Mouse (Mus musculus): ENCODE measurements around the gene Olig1. TPM values are rescaled to one million over a fixed set of nuclear protein-coding genes. Genes with fewer than 3 reads are reported as not detected.

Gene Olig1
- polyA plus RNA-seq, 1 experiment = 0.17 TPM

DNA sequence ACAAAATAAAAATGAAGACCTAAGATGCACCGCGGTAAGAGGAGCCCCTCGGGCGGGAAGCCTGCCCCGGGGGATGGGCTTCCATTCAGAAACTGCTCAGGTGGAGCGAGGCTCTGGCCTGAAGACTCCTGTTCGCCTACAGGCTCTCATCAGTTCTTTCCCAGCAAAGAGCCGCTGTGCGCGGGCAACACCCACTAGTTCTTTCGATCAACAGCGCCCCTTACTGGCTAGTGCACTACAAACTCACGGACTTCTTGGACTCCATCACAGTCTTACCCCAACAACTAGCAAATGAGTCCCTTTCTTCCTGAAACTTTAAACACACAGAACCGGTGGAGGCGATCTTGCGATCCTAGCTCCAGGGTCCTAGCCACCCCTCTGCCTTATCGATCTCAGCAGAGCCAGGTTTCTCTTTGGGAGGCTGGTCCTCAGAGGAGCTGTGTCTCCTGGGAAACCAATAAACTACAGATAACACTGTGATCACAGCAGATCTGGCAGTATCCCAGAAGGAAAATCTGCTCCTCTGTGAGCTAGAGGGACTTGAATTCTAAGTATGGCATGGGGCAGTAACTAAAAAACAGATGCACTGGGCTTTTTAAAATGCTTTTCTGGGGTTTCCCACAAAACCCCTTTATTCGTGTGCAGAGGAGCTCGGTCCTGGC lies 44.7 kb downstream of the Olig1 start:
- peak; percentile 75 for DNase-seq
- H3K4me3 ChIP-seq (ENCODE audit: insufficient read depth, low read depth, low read length) = no peak overlapping the region
- TF ChIP-seq POLR2A (IDR thresholded peaks at IDR 0.05; ENCODE audit: low read depth, low read length) = no peak
- TF ChIP-seq CTCF (conservative IDR thresholded peaks at IDR 0.05; ENCODE audit: insufficient read depth, insufficient read length, low read depth, low read length) = peak; percentile 82
- WGBS = 7% methylated on average over 19 of the region's 19 CpGs
- H3K36me3 ChIP-seq (ENCODE audit: control insufficient read depth, insufficient read depth, low read length) = no peaks in the 10 kb centered on the region
- no peaks in the 10 kb centered on the region for H3K27me3 ChIP-seq (replicated peaks; ENCODE audit: control insufficient read depth, insufficient read depth, low read length)
- H3K27ac ChIP-seq (ENCODE audit: insufficient read depth, low read depth, low read length) = no peak overlapping the region
- no peaks in the 10 kb centered on the region for H3K4me1 ChIP-seq (ENCODE audit: control insufficient read depth, insufficient read depth, low read length)

DNA sequence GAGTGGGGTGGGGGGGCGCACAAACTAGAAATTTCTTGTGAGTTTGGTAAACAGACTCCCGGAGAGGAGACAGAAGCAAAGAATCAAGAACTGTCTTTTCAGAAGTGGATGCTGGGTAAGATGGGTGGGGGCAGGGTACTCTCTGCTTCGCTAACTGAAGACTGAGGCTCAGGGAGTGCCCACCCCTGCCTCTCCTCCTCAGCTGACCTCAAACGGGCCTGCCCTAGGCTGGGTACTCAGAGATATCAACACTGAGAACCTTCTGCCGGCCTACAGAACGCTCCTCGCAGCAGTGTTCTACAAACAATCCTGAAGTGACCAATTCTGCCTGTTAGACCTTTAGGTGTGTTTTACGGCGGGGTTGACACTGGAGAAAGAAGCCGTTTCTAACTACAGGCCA lies 50.6 kb downstream of the Olig1 start:
- H3K27ac ChIP-seq (ENCODE audit: insufficient read depth, low read depth, low read length) = no peak overlapping the region
- 43% methylated on average over 10 of the region's 10 CpGs for WGBS
- no peak overlapping the region for H3K4me3 ChIP-seq (ENCODE audit: insufficient read depth, low read depth, low read length)
- H3K4me1 ChIP-seq (ENCODE audit: control insufficient read depth, insufficient read depth, low read length) = no peaks in the 10 kb centered on the region
- no peaks in the 10 kb centered on the region for H3K27me3 ChIP-seq (replicated peaks; ENCODE audit: control insufficient read depth, insufficient read depth, low read length)
- no peaks in the 10 kb centered on the region for H3K36me3 ChIP-seq (ENCODE audit: control insufficient read depth, insufficient read depth, low read length)
- DNase-seq = no peak
- TF ChIP-seq CTCF (conservative IDR thresholded peaks at IDR 0.05; ENCODE audit: insufficient read depth, insufficient read length, low read depth, low read length) = no peak
- no peak for TF ChIP-seq POLR2A (IDR thresholded peaks at IDR 0.05; ENCODE audit: low read depth, low read length)

DNA sequence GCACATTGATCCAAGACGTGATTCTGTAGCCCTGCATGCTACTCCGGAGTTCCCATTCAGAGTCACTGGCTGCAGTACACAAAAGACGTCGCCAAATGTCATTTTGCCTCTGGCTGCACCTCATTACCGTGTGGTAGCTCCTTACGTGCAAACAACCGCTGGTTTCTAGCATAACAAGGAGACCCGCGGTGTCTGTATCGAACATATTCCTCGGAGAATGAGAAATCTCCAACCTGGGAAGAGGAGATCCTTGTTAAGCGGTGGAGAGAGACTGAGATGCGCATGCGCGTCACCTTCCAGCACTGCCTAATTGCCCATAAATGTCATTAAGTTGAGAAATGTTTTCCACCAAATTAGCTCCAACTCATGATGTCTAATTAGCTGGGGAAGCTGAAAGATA lies 51.0 kb downstream of the Olig1 start:
- TF ChIP-seq POLR2A (IDR thresholded peaks at IDR 0.05; ENCODE audit: low read depth, low read length) (no peak), CTCF (conservative IDR thresholded peaks at IDR 0.05; ENCODE audit: insufficient read depth, insufficient read length, low read depth, low read length) (no peak)

More for the DNA sequence above, 51.0 kb downstream of the Olig1 start:
- Histone ChIP-seq H3K4me1 (ENCODE audit: control insufficient read depth, insufficient read depth, low read length) (no peaks in the 10 kb centered on the region), H3K27ac (ENCODE audit: insufficient read depth, low read depth, low read length) (no peak overlapping the region), H3K36me3 (ENCODE audit: control insufficient read depth, insufficient read depth, low read length) (no peaks in the 10 kb centered on the region), H3K4me3 (ENCODE audit: insufficient read depth, low read depth, low read length) (no peak overlapping the region), H3K27me3 (replicated peaks; ENCODE audit: control insufficient read depth, insufficient read depth, low read length) (no peaks in the 10 kb centered on the region)
- no peak for DNase-seq
- 56% methylated on average over 15 of the region's 15 CpGs for WGBS

Other genes starting within 250 kb of the Olig1 start
- 13.3 and 13.6 TPM in 2 replicates for gene Paxbp1, start 225.2 kb upstream of the Olig1 start, polyA plus RNA-seq (2012; rRNA removed)
- 0.14 and 0.42 TPM in 2 replicates for gene 4932438H23Rik, start 174.7 kb upstream of the Olig1 start, polyA plus RNA-seq (2012; rRNA removed)
- gene Olig2, start 44.3 kb upstream of the Olig1 start, polyA plus RNA-seq (2012; rRNA removed) = 0.03 TPM in 1 of 2 replicates, not detected in the other
- 54.5 and 57.1 TPM in 2 replicates for gene Ifnar2, start 103.0 kb downstream of the Olig1 start, polyA plus RNA-seq (2012; rRNA removed)
- not detected in 2 replicates for gene Gm21970, start 121.9 kb downstream of the Olig1 start, polyA plus RNA-seq (2012; rRNA removed)
- gene Il10rb, start 136.4 kb downstream of the Olig1 start, polyA plus RNA-seq (2012; rRNA removed) = 65.8 and 66.0 TPM in 2 replicates
- gene Ifnar1, start 215.5 kb downstream of the Olig1 start, polyA plus RNA-seq (2012; rRNA removed) = 20.8 and 22.2 TPM in 2 replicates

Measured in kidney, adult 2 months (tissue).